Mouse (Mus musculus) liver, postnatal 0 days (tissue): ENCODE measurements around the gene Itga8.

Source experiments
- CTCF ChIP-seq: sonication (generic); IDR thresholded peaks from 2 replicates; pipeline ENCODE4 v1.5.1; 2016; ENCODE audit warnings: antibody characterized with exemption, low read depth
- EP300 ChIP-seq: IDR thresholded peaks from 2 replicates; pipeline ENCODE4 v1.6.1; 2016; ENCODE audit warnings: antibody characterized with exemption, low read depth, mild to moderate bottlenecking

- TF ChIP-seq CTCF, result no peak
- no peak for TF ChIP-seq EP300
These were observed 4.4 kb downstream of the Itga8 start for GRCm38 (mm10) chr2:12297287-12297686.
